Mouse (Mus musculus) 416B (cell line): ENCODE measurements at regions not wholly inside any gene's neighbourhood (a gene's known extent, or its start where the extent isn't known, plus 50 kb on each side); places are given as distances from the start of the nearest gene placed in this dataset.
"Not testable (repeated sequence)": the region's sequence is repeated elsewhere in the genome, so short reads cannot be mapped to it uniquely, and the experiment has no call there.

Source experiments
- DNase-seq: peaks from one replicate; pipeline ENCODE4 v3.0.0; 2011; ENCODE audit warnings: low read depth

GRCm38 (mm10) chr11:93651966-93652365, 233.6 kb downstream of the Utp18 start:
- DNase-seq, result not testable (repeated sequence)
